Mouse (Mus musculus): ENCODE results near the gene Rbck1. TPM values are rescaled to one million over a fixed set of nuclear protein-coding genes. Genes with fewer than 3 reads are reported as not detected.
"Not testable (repeated sequence)": the region's sequence is repeated elsewhere in the genome, so short reads cannot be mapped to it uniquely, and the experiment has no call there.

Gene Rbck1
- polyA plus RNA-seq, 1 experiment from 2014 or later: 52.2 TPM

GRCm38 (mm10) chr2:152360271-152360775 is 27.9 kb upstream of the Rbck1 start:
- H3K4me3 ChIP-seq (replicated peaks): no peak overlapping the region
- H3K9ac ChIP-seq: no peak overlapping the region
- ATAC-seq (ENCODE audit: low read depth) (no peak), DNase-seq (no peak)
- no peak overlapping the region for H3K4me2 ChIP-seq
- H3K27ac ChIP-seq: no peak overlapping the region
- H3K9me3 ChIP-seq (replicated peaks): no peaks in the 10 kb centered on the region
- no peaks in the 10 kb centered on the region for H3K36me3 ChIP-seq
- 29% methylated on average over 7 of the region's 7 CpGs for WGBS (ENCODE audit: insufficient replicate concordance)
- peaks cover 10% of the 10 kb centered on the region for H3K4me1 ChIP-seq (replicated peaks)
- H3K27me3 ChIP-seq: no peaks in the 10 kb centered on the region

GRCm38 (mm10) chr2:152359616-152360015 is 27.2 kb upstream of the Rbck1 start:
- Histone ChIP-seq H3K4me1 (replicated peaks) (peaks cover 10% of the 10 kb centered on the region), H3K27me3 (no peaks in the 10 kb centered on the region), H3K9ac (no peak overlapping the region), H3K36me3 (no peaks in the 10 kb centered on the region), H3K4me3 (replicated peaks) (no peak overlapping the region), H3K4me2 (no peak overlapping the region), H3K27ac (no peak overlapping the region), H3K9me3 (replicated peaks) (no peaks in the 10 kb centered on the region)
- 34% methylated on average over 5 of the region's 5 CpGs for WGBS (ENCODE audit: insufficient replicate concordance)
- ATAC-seq (ENCODE audit: low read depth) (no peak), DNase-seq (no peak)

GRCm38 (mm10) chr2:152358977-152359376 is 26.5 kb upstream of the Rbck1 start:
- H3K9me3 ChIP-seq (replicated peaks); H3K9ac ChIP-seq; H3K27ac ChIP-seq; ATAC-seq (ENCODE audit: low read depth); H3K4me1 ChIP-seq (replicated peaks); H3K4me2 ChIP-seq; H3K27me3 ChIP-seq; H3K36me3 ChIP-seq; H3K4me3 ChIP-seq (replicated peaks); DNase-seq: not testable (repeated sequence)
- 70% methylated on average over 5 of the region's 5 CpGs for WGBS (ENCODE audit: insufficient replicate concordance)

GRCm38 (mm10) chr2:152357254-152357653 is 24.8 kb upstream of the Rbck1 start:
- DNase-seq (no peak), ATAC-seq (ENCODE audit: low read depth) (no peak)
- Histone ChIP-seq H3K9me3 (replicated peaks) (no peaks in the 10 kb centered on the region), H3K27me3 (no peaks in the 10 kb centered on the region), H3K4me1 (replicated peaks) (peaks cover 4% of the 10 kb centered on the region), H3K4me3 (replicated peaks) (no peak overlapping the region), H3K27ac (no peak overlapping the region), H3K9ac (no peak overlapping the region), H3K36me3 (no peaks in the 10 kb centered on the region), H3K4me2 (no peak overlapping the region)
- WGBS (ENCODE audit: insufficient replicate concordance): 75% methylated on average over 3 of the region's 3 CpGs

GRCm38 (mm10) chr2:152349842-152350540 is 17.5 kb upstream of the Rbck1 start:
- Histone ChIP-seq H3K4me2 (0 out of 2 replicates have a peak overlapping the region, but pooled peaks have one; percentile 12), H3K27ac (peak overlapping the region; percentile 39), H3K9me3 (replicated peaks) (no peaks in the 10 kb centered on the region), H3K36me3 (no peaks in the 10 kb centered on the region), H3K9ac (no peak overlapping the region), H3K4me3 (replicated peaks) (no peak overlapping the region), H3K4me1 (replicated peaks) (peaks cover 59% of the 10 kb centered on the region), H3K27me3 (no peaks in the 10 kb centered on the region)
- DNase-seq: peak; percentile 34
- WGBS (ENCODE audit: insufficient replicate concordance): 71% methylated on average over 8 of the region's 8 CpGs
- ATAC-seq (ENCODE audit: low read depth): peak; percentile 18

GRCm38 (mm10) chr2:152349205-152349604 is 16.8 kb upstream of the Rbck1 start:
- no peak overlapping the region for H3K27ac ChIP-seq
- no peaks in the 10 kb centered on the region for H3K36me3 ChIP-seq
- H3K4me3 ChIP-seq (replicated peaks): no peak overlapping the region
- no peak overlapping the region for H3K4me2 ChIP-seq
- WGBS (ENCODE audit: insufficient replicate concordance): 63% methylated on average over 6 of the region's 6 CpGs
- H3K4me1 ChIP-seq (replicated peaks): peaks cover 67% of the 10 kb centered on the region
- no peaks in the 10 kb centered on the region for H3K27me3 ChIP-seq
- peak; percentile 24 for DNase-seq
- no peak overlapping the region for H3K9ac ChIP-seq
- H3K9me3 ChIP-seq (replicated peaks): no peaks in the 10 kb centered on the region
- ATAC-seq (ENCODE audit: low read depth): no peak

GRCm38 (mm10) chr2:152347722-152348121 is 15.3 kb upstream of the Rbck1 start:
- H3K27ac ChIP-seq: peak overlapping the region; percentile 85
- no peak for DNase-seq

GRCm38 (mm10) chr2:152346776-152347465 is 14.5 kb upstream of the Rbck1 start:
- ATAC-seq (ENCODE audit: low read depth) (peak; percentile 79), DNase-seq (peak; percentile 77)
- H3K4me1 ChIP-seq (replicated peaks): peaks cover 82% of the 10 kb centered on the region
- H3K9ac ChIP-seq: peak overlapping the region; percentile 57
- H3K27me3 ChIP-seq: 0 out of 2 replicates have a peak, but pooled peaks cover 3% of the 10 kb centered on the region
- H3K4me3 ChIP-seq (replicated peaks): peak overlapping the region; percentile 25
- WGBS (ENCODE audit: insufficient replicate concordance): 11% methylated on average over 9 of the region's 9 CpGs
- peak overlapping the region; percentile 64 for H3K4me2 ChIP-seq
- peak overlapping the region; percentile 85 for H3K27ac ChIP-seq
- no peaks in the 10 kb centered on the region for H3K9me3 ChIP-seq (replicated peaks)
- no peaks in the 10 kb centered on the region for H3K36me3 ChIP-seq

More at GRCm38 (mm10) chr2:152347722-152348121, 15.3 kb upstream of the Rbck1 start:
- Histone ChIP-seq H3K4me3 (replicated peaks) (no peak overlapping the region), H3K27me3 (0 out of 2 replicates have a peak, but pooled peaks cover 3% of the 10 kb centered on the region), H3K9me3 (replicated peaks) (no peaks in the 10 kb centered on the region), H3K4me2 (no peak overlapping the region; the same call in 1 of the 2 replicates), H3K9ac (0 out of 2 replicates have a peak overlapping the region, but pooled peaks have one; percentile 57), H3K4me1 (replicated peaks) (peaks cover 81% of the 10 kb centered on the region), H3K36me3 (no peaks in the 10 kb centered on the region)
- WGBS (ENCODE audit: insufficient replicate concordance): 59% methylated on average over 2 of the region's 2 CpGs
- ATAC-seq (ENCODE audit: low read depth): no peak

- Histone ChIP-seq H3K4me2 (no peak overlapping the region), H3K9ac (no peak overlapping the region), H3K4me3 (replicated peaks) (no peak overlapping the region), H3K27me3 (0 out of 2 replicates have a peak, but pooled peaks cover 3% of the 10 kb centered on the region), H3K9me3 (replicated peaks) (no peaks in the 10 kb centered on the region), H3K27ac (no peak overlapping the region; the same call in 1 of the 2 replicates), H3K36me3 (no peaks in the 10 kb centered on the region), H3K4me1 (replicated peaks) (peaks cover 77% of the 10 kb centered on the region)
- 80% methylated on average over 6 of the region's 6 CpGs for WGBS (ENCODE audit: insufficient replicate concordance)
- no peak for DNase-seq
- no peak for ATAC-seq (ENCODE audit: low read depth)
Measured at GRCm38 (mm10) chr2:152345393-152345792, 12.9 kb upstream of the Rbck1 start.

GRCm38 (mm10) chr2:152344909-152345308 is 12.5 kb upstream of the Rbck1 start:
- DNase-seq (no peak), ATAC-seq (ENCODE audit: low read depth) (no peak)
- H3K36me3 ChIP-seq: no peaks in the 10 kb centered on the region
- 62% methylated on average over 5 of the region's 5 CpGs for WGBS (ENCODE audit: insufficient replicate concordance)
- H3K27me3 ChIP-seq: 0 out of 2 replicates have a peak, but pooled peaks cover 3% of the 10 kb centered on the region
- peaks cover 72% of the 10 kb centered on the region for H3K4me1 ChIP-seq (replicated peaks)
- H3K9me3 ChIP-seq (replicated peaks): no peaks in the 10 kb centered on the region
- no peak overlapping the region for H3K4me3 ChIP-seq (replicated peaks)
- no peak overlapping the region for H3K9ac ChIP-seq
- H3K27ac ChIP-seq: 0 out of 2 replicates have a peak overlapping the region, but pooled peaks have one; percentile 45
- H3K4me2 ChIP-seq: peak overlapping the region; percentile 86; the same call in 1 of the 2 replicates

GRCm38 (mm10) chr2:152344361-152344760 is 11.9 kb upstream of the Rbck1 start:
- H3K9ac ChIP-seq: peak overlapping the region; percentile 75; the same call in 1 of the 2 replicates
- H3K27ac ChIP-seq: peak overlapping the region; percentile 45; the same call in 1 of the 2 replicates
- H3K9me3 ChIP-seq (replicated peaks): no peaks in the 10 kb centered on the region
- H3K4me3 ChIP-seq (replicated peaks): peak overlapping the region; percentile 67
- peak overlapping the region; percentile 86 for H3K4me2 ChIP-seq
- 21% methylated on average over 10 of the region's 10 CpGs for WGBS (ENCODE audit: insufficient replicate concordance)
- DNase-seq (peak; percentile 36), ATAC-seq (ENCODE audit: low read depth) (peak; percentile 2; the same call in 1 of the 2 replicates)
- H3K27me3 ChIP-seq: 0 out of 2 replicates have a peak, but pooled peaks cover 7% of the 10 kb centered on the region
- H3K36me3 ChIP-seq: no peaks in the 10 kb centered on the region
- peaks cover 67% of the 10 kb centered on the region for H3K4me1 ChIP-seq (replicated peaks)

Measured in liver, embryonic 13.5 days (tissue).